Mouse (Mus musculus): ENCODE measurements around the gene Serpina3b. TPM values are rescaled to one million over a fixed set of nuclear protein-coding genes. Genes with fewer than 3 reads are reported as not detected.

The Serpina3b gene
- total RNA-seq, 2 experiments from 2014 or later: not detected

GRCm38 (mm10) chr12:104153041-104153645 is 25.3 kb downstream of the Serpina3b start:
- intact Hi-C loops (cut with DNase I): no loop called here
- DNase-seq (ENCODE audit: extremely low spot score in 1 of 2, low spot score in 2 of 2): no peak

GRCm38 (mm10) chr12:104153656-104154055 is 25.9 kb downstream of the Serpina3b start, which contains the start of gene Serpina3c:
Gene Serpina3c, minus strand, starts transcription at chr12:104153870.
- intact Hi-C loops (cut with DNase I): no loop called here
- DNase-seq (ENCODE audit: extremely low spot score in 1 of 2, low spot score in 2 of 2): no peak

- intact Hi-C loops (cut with DNase I): no loop called here
- DNase-seq (ENCODE audit: extremely low spot score in 1 of 2, low spot score in 2 of 2): no peak
Measured at GRCm38 (mm10) chr12:104174747-104175146, 47.0 kb downstream of the Serpina3b start.

GRCm38 (mm10) chr12:104175636-104176035 is 47.8 kb downstream of the Serpina3b start:
- intact Hi-C loops (cut with DNase I): no loop called here
- DNase-seq (ENCODE audit: extremely low spot score in 1 of 2, low spot score in 2 of 2): no peak

- no peak for DNase-seq (ENCODE audit: extremely low spot score in 1 of 2, low spot score in 2 of 2)
- intact Hi-C loops (cut with DNase I): no loop called here
Measured at GRCm38 (mm10) chr12:104178577-104178976, 50.8 kb downstream of the Serpina3b start.

GRCm38 (mm10) chr12:104178987-104179386 is 51.2 kb downstream of the Serpina3b start:
- DNase-seq (ENCODE audit: extremely low spot score in 1 of 2, low spot score in 2 of 2): no peak
- intact Hi-C loops (cut with DNase I): no loop called here

- intact Hi-C loops (cut with DNase I): no loop called here
- no peak for DNase-seq (ENCODE audit: extremely low spot score in 1 of 2, low spot score in 2 of 2)
Measured at GRCm38 (mm10) chr12:104185046-104185445, 57.2 kb downstream of the Serpina3b start.

- intact Hi-C loops (cut with DNase I): no loop called here
- DNase-seq (ENCODE audit: extremely low spot score in 1 of 2, low spot score in 2 of 2): peak in 1 of 2 experiments; percentile 4
Measured at GRCm38 (mm10) chr12:104186041-104186581, 58.3 kb downstream of the Serpina3b start.

Other genes starting within 250 kb of the Serpina3b start
- not detected for gene Serpina1c, start 223.1 kb upstream of the Serpina3b start, total RNA-seq (2021)
- not detected for gene Serpina1e, start 169.0 kb upstream of the Serpina3b start, total RNA-seq (2021)
- gene Serpina11, start 138.0 kb upstream of the Serpina3b start, total RNA-seq (2021): not detected
- 1 to 10 TPM in 1 of 2 experiments, under 1 TPM in 1; 0.22 to 1.9 TPM for gene Serpina9, start 114.2 kb upstream of the Serpina3b start, total RNA-seq (2021)
- not detected for gene Serpina12, start 83.6 kb upstream of the Serpina3b start, total RNA-seq (2021)
- not detected for gene Serpina5, start 26.9 kb upstream of the Serpina3b start, total RNA-seq (2021)
- gene Serpina3a, start 15.3 kb upstream of the Serpina3b start, total RNA-seq (2021): not detected
- gene Serpina3c, start 25.9 kb downstream of the Serpina3b start, total RNA-seq (2021): not detected
- not detected for gene Serpina3f, start 86.5 kb downstream of the Serpina3b start, total RNA-seq (2021)
- under 1 TPM; 0.36 to 0.39 TPM for gene Serpina3g, start 108.2 kb downstream of the Serpina3b start, total RNA-seq (2021)
- under 1 TPM in 1 of 2 experiments, not detected in 1; 0.47 TPM for gene Serpina3i, start 135.1 kb downstream of the Serpina3b start, total RNA-seq (2021)
- not detected for gene Serpina3j, start 186.6 kb downstream of the Serpina3b start, total RNA-seq (2021)
- not detected for gene Serpina3k, start 210.5 kb downstream of the Serpina3b start, total RNA-seq (2021)
- not detected for gene Serpina3m, start 210.5 kb downstream of the Serpina3b start, total RNA-seq (2021)